Mouse (Mus musculus) thymus, postnatal 14 days (tissue): ENCODE data around the gene Tdrd1.

Source experiments
- DNase-seq: peaks from one replicate; pipeline ENCODE4 v3.0.0; 2021

Tdrd1 gene

GRCm38 (mm10) chr19:56915084-56915483, 89.1 kb downstream of the Tdrd1 start:
- DNase-seq = no peak
